Mouse (Mus musculus): ENCODE measurements around the gene Fndc3a. TPM values are rescaled to one million over a fixed set of nuclear protein-coding genes. Genes with fewer than 3 reads are reported as not detected.

Gene Fndc3a
- total RNA-seq, 2 experiments from 2014 or later, result 49.8 to 57.5 TPM

GRCm38 (mm10) chr14:72563941-72564340 is 145.9 kb downstream of the Fndc3a start:
- no peak for DNase-seq (ENCODE audit: low spot score in 2 of 2)

- DNase-seq (ENCODE audit: low spot score in 2 of 2), result no peak
Observed at GRCm38 (mm10) chr14:72558795-72559194, 151.0 kb downstream of the Fndc3a start.

GRCm38 (mm10) chr14:72555846-72556245 is 154.0 kb downstream of the Fndc3a start:
- DNase-seq (ENCODE audit: low spot score in 2 of 2), result no peak

- DNase-seq (ENCODE audit: low spot score in 2 of 2), result no peak
Observed at GRCm38 (mm10) chr14:72536392-72537017, 173.3 kb downstream of the Fndc3a start.

GRCm38 (mm10) chr14:72533862-72534261 is 175.9 kb downstream of the Fndc3a start:
- no peak for DNase-seq (ENCODE audit: low spot score in 2 of 2)

GRCm38 (mm10) chr14:72532028-72532917 is 177.5 kb downstream of the Fndc3a start:
- no peak for DNase-seq (ENCODE audit: low spot score in 2 of 2)

- DNase-seq (ENCODE audit: low spot score in 2 of 2), result no peak
Observed at GRCm38 (mm10) chr14:72527126-72527525, 182.7 kb downstream of the Fndc3a start.

- no peak for DNase-seq (ENCODE audit: low spot score in 2 of 2)
Observed at GRCm38 (mm10) chr14:72519561-72519960, 190.2 kb downstream of the Fndc3a start.

- no peak for DNase-seq (ENCODE audit: low spot score in 2 of 2)
Observed at GRCm38 (mm10) chr14:72518786-72519185, 191.0 kb downstream of the Fndc3a start.

- DNase-seq (ENCODE audit: low spot score in 2 of 2), result peak; percentile 31 to 40
Observed at GRCm38 (mm10) chr14:72516376-72516775, 193.4 kb downstream of the Fndc3a start.

GRCm38 (mm10) chr14:72506723-72507420 is 202.9 kb downstream of the Fndc3a start:
- DNase-seq (ENCODE audit: low spot score in 2 of 2), result no peak

- no peak for DNase-seq (ENCODE audit: low spot score in 2 of 2)
Observed at GRCm38 (mm10) chr14:72506018-72506722, 203.6 kb downstream of the Fndc3a start.

GRCm38 (mm10) chr14:72504985-72505384 is 204.8 kb downstream of the Fndc3a start:
- no peak for DNase-seq (ENCODE audit: low spot score in 2 of 2)

GRCm38 (mm10) chr14:72503241-72503640 is 206.6 kb downstream of the Fndc3a start:
- no peak for DNase-seq (ENCODE audit: low spot score in 2 of 2)

GRCm38 (mm10) chr14:72493775-72494174 is 216.0 kb downstream of the Fndc3a start:
- no peak for DNase-seq (ENCODE audit: low spot score in 2 of 2)

- DNase-seq (ENCODE audit: low spot score in 2 of 2), result no peak
Observed at GRCm38 (mm10) chr14:72491738-72492137, 218.1 kb downstream of the Fndc3a start, which contains the start of gene Gm9195. Gene Gm9195, minus strand, starts transcription at chr14:72491838.

- no peak for DNase-seq (ENCODE audit: low spot score in 2 of 2)
Observed at GRCm38 (mm10) chr14:72490367-72490766, 219.4 kb downstream of the Fndc3a start.

Data from left cerebral cortex, adult 18-20 months (tissue).